Mouse (Mus musculus) right cerebral cortex, postnatal 14 days (tissue): ENCODE results near the gene Gipr.

ENCODE experiments used
- DNase-seq: peaks from one replicate; pipeline ENCODE4 v3.0.0; 2022

The Gipr gene

DNA sequence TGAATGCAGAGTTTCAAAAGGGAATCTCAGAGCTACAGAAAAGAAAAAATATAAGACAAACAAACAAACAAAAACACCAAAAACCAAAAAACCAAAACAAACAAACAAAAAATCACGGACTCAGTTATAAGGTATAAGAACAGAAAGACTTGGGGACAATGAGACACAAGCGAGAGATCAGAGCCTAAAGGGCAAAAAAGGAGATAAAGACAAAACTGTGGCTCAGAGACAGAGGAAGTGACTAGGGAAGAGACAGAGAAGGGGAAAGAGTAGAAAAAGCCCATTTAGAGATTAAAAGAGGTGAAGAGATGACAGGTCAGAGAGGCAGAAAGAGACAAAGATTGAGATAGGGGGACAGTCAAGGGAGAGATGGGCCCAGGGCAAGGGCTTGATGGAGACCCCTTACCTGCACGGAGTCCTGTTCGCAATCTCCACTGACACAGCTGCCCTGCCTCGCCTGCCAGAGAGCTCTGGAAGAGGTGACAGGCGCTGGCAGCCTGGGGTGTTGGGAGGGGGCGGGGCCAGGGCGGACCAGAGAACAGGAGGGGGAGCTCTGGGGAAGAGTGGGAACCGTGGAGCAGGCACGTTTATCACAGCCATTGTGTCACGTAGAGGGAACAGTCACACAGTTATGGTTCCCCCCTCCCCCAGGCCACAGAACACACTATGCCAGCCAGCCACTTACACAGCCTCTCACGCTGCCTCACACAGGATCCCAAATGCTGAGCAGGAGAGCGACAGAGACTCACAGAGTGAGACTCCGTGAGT is at the start of gene Gipr:
TSS of gene Gipr (minus strand) at position 472 of the 768 bp plus-strand sequence.
- no peak for DNase-seq

- no peak for DNase-seq
These were observed 49.0 kb upstream of the Gipr start for GRCm38 (mm10) chr7:19214940-19215339.

DNA sequence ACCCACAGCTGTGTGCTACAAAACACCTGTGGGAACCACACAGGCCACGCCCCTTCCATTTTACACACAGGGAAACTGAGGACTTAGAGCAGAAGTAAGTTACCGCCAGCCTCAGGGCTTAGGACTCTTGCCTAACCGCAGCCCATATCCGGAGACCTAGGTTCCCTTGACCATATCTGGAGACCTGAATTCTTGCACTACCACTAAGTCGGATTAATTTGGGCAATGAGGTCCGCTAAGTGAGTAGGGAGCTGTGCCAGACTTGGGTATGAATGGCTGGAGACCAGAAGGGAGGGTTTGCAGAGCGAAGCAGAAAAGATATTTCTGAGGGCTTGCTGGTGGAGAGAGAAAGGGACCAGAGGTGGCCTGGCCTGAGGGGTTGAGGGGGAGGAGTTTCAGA is 48.4 kb upstream of the Gipr start:
- DNase-seq = no peak

- no peak for DNase-seq
These were observed 47.5 kb upstream of the Gipr start for GRCm38 (mm10) chr7:19213385-19213784.

DNA sequence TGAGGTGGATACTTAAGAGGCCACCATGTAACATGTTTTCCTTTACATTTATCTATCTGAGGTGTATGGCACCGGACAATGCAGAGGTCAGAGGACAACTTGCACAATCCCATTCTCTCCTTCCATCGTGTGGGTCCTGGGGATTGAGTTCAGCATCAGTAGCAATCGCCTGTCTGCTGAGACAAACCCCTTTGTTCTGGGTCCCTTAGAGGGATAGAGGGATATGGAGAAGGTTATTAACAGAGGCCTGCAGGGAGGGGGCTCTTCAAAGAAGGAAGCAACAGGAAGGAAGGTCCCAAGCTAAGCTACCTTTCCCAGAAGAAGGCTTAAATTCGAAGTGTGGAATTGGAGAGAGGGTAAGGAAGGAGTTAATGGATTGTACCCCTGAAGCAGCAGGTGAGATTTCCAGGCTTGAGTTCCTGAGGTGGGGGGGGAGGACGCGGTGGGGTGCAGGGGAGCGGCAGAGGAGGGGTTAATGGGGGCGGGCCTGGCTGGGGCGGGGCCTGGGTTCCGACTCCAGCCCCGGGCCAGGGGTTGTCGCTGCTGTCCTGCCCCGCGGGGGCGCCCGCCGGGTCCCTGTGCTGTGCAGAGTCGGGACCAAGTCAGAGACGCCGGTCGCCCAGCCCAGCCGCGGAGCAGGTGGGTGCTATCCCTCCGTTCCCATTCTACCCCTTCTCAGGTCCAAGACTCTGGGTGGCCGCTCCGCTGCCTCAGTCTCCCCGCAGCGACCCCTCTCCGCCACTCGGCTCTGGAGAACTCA is 46.2 kb upstream of the Gipr start, which contains the start of gene Gpr4:
TSS of gene Gpr4 (plus strand) at position 543 of the 760 bp plus-strand sequence.
- peak; percentile 42 for DNase-seq

DNA sequence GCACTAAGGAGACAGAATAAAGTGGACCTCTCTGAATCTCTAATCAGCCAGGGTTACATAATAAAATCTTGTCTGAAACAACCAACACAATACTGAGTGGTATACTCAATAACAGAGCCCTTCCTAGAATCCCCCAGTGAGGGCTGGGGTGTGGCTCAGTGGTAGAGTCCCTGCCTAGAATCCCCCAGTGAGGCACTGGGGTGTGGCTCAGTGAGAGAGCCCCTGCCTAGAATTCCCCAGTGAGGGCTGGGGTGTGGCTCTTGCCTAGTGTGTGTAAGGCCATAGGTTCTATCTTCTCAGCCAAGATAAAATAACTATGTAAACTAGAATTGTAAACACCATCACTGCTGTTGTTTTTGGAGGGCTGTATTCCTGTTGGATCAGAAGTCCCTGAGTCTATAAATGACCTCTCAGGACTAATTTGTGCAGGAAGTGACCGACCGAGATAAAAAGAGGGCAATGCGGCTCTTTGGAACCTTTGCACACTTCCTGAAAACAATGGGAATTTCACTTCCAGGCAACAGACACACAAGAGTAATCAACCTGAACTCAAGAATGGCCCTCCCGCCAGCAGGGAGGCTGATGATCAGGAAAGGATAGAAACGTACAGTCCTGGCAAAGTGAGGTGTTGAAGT is 45.2 kb upstream of the Gipr start:
- no peak for DNase-seq

DNA sequence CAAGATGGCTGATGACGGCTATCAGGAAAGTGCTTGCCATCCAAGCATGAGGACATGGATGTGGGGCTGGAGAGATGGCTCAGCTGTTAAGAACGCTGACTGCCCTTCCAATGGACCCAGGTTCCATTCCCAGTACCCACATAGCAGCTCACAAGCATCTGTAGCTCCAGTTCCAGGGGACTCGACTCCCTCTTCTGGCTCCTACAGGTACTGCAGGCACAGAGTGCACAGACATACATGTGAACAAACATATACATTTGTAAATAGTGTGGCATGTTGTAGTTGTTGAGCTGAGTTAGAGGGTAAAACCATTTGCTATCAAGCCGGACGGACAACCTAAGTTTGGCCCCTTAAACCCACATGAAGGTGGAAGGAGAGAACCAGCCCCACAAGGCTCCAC is 44.1 kb upstream of the Gipr start:
- no peak for DNase-seq

DNA sequence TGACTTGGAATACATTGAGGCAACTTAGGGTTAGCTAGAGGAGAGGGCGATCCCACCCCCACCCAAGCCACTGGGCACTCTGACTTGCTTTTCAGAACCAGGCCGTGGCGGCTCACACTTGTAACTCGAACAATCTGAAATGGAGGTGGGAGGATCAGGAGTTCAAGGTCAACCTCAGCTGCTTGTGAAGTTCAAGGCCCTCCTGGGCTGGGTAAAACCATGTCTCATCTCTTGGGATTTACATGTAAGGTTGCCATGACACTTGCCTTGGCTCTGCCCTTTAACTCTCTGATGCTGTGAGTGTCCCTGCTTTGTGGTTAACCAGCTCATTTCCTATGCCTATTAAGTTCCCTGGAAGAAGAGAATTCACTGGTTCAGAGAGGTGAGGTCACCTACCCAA is 43.6 kb upstream of the Gipr start:
- no peak for DNase-seq

GRCm38 (mm10) chr7:19208944-19209472 is 43.1 kb upstream of the Gipr start:
- DNase-seq = peak; percentile 62

DNA sequence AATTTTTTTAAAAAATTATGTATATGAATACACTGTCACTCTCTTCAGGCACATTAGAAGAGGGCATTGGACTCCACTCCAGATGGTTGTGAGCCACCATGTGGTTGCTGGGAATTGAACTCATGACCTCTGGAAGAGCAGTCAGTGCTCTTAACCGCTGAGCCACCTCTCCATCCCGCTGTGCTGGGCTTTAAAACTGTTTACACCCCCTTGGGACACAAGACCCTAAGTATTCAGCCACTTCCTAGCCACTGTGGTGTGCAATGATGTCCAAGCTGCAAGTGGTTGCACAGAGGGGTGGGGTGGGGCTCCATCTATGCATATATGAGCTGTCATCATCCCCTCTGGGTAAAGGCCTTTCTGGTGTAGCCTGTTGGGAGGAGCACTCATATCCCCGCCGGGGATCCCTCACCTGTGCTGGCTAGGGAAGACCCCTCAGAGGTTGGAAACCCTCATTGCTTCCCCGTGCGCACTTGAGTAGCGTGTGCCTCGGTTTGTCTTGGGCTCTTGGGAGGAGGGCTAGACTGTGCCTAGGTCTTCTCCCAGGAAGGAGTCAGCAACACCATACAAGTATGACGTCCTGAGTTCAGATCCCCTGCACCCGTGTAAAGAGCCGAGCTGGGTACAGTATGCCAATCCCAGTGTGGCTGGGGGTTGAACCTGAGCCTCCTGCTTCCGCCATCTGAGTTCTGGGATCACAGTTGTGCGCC is 42.4 kb upstream of the Gipr start:
- DNase-seq = no peak

- DNase-seq = no peak
These were observed 36.3 kb upstream of the Gipr start for GRCm38 (mm10) chr7:19202065-19202850.

DNA sequence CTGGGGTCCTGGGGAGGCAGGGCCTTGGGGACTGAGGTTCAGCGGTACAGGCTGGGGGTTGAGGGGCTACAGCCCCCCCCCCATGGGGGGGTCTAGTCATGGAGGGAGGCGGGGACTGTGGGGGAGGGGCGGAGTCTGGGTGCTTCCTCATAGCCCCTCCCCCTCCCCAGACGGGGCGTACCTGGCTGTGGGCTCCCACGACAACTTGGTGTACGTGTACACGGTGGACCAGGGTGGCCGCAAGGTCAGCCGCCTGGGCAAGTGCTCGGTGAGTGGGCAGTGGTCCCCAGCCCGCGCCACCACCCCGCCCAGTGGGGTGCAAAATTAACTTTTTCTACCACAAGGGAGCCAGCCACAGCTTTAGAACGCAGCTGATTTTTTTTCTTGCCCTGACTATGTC is 35.7 kb upstream of the Gipr start:
- DNase-seq = peak; percentile 18

- DNase-seq = peak; percentile 40
These were observed 32.1 kb upstream of the Gipr start for GRCm38 (mm10) chr7:19197985-19198384.

DNA sequence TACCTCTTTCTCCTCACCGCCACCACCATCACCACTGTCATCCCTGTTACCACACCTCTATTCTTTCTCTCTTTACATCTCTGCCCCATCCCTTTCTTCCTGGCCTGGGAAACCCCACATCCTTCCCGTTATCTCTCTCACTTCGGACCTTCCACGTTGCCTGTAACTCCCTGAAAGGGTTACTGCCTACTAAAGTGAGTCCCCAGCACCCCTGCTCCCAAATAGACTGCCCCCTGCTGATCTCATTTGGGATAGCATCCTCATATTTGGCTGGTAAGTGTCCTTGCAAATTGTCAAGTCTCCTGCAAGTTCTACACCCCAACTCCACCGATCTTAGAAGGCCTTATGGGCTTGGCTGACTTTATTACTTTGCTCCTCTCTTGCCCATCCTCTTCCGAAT is 30.7 kb upstream of the Gipr start:
- DNase-seq = peak; percentile 43

DNA sequence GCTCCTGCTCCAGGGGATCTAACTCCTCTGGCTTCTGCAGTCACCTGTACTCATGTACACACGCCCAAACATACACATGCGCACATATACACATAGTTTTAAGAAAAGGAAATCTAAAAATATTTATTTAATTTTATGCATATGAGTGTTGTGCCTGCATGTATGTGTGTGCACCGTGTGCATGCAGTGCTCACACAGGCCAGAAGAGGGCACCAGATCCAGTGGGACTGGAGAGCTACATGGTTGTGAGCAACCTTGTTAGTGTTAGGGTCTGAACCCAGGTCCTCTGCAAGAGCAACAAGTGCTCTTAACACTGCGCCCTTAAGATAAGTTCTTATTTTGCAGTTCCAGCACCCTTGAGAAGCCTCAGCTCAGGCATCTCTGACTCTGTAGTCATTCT is 28.7 kb upstream of the Gipr start:
- DNase-seq = peak; percentile 32

GRCm38 (mm10) chr7:19184758-19185157 is 18.8 kb upstream of the Gipr start:
- DNase-seq = no peak

DNA sequence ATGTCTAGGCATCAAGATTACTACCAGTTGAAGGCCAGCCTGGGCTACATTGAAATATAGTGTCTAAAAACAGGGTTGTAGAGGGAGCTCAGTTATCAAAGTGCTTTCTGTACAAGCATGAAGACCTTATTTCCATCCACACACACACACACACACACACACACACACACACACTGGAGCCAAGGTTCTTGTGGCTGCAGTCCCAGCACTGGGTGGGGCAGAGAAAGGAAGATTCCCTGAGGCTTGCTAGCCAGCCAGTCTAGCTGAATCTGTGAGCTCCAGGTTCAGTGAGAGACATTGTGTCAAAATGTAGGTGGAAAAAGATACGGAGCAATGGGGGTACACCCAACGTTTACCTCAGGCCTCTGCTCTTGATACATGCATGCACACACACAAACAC is 18.3 kb upstream of the Gipr start:
- DNase-seq = no peak

GRCm38 (mm10) chr7:19180862-19181429 is 15.0 kb upstream of the Gipr start:
- no peak for DNase-seq

GRCm38 (mm10) chr7:19179936-19180335 is 14.0 kb upstream of the Gipr start:
- DNase-seq = no peak

DNA sequence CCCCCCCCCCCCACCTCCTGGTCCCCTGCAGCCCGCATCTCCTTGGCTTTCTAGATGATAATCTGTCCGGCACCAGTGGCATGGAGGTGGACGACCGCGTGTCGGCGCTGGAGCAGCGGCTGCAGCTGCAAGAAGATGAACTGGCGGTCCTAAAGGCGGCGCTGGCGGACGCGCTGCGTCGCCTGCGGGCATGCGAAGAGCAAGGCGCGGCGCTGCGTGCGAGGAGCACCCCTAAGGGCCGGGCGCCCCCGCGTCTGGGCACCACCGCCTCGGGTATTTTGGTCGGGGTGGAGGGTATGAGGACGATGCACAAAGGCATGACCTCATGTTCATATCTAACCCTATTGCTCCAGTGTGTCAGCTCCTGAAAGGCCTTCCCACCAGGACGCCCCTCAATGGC is 13.2 kb upstream of the Gipr start:
- peak; percentile 76 for DNase-seq

DNA sequence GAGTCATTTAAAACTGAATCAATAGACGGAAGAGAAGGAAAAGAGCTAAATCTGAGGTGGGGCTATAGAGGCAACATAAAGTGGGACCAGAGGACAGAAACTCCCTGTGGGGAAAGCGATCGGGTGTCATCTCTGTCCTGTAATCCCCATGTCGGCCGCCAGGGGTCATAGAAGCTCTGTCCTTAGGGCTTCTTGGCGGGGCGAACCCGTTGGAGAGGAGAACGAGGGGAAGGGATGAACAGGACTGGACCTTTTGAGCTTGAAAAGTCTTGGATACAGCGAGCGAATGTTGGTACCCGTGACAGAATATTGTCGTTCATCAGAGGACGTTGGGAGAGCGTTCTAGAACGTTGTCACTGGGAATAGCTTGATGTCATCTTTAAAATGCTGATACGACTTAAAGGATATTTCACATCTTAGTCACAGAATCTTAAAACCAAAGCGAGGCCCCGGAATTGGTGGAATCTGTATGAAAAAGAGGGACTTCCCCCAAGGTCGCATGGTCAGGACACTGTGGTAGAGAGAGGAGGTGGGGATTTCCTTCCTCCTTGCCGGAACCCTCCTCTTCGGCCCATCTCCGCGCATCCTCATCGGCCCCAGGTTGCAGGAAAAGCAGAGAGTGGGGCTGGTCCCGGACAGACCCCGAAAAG is 12.6 kb upstream of the Gipr start:
- DNase-seq = peak; percentile 87
